Mouse (Mus musculus): ENCODE data around the gene Gm13271. TPM values are rescaled to one million over a fixed set of nuclear protein-coding genes. Genes with fewer than 3 reads are reported as not detected.
"Not testable (repeated sequence)": the region's sequence is repeated elsewhere in the genome, so short reads cannot be mapped to it uniquely, and the experiment has no call there.

Gm13271 gene
- polyA plus RNA-seq, 1 experiment from 2014 or later, result not detected

DNA sequence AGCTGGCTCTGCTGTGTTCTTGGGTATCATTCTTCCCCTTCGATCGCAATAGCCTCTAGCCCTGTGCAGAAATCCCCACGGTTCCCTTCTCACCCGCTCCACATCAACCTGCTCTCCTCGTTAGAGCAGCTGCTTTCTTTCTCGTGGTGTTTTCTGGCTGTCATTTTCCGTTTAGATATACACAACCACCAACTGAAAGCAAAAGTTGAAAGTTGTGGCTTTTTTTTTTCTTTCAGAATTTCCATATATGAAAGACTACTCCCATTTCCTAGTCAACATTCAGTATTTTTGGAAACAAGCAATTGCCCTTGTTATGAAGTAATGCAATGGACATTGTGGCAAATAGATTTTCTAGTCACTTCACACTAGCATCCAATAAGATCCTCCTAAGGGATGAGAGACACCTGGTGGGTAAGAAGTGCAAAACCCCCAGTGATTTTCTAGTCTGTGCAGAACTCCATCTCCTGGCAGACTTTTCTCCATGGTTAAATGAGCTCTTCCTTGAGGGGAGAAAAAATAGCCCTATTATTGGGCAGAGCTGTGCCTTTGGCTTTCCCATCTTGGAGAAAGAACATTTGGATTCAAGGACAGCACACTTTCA is 11.8 kb upstream of the Gm13271 start:
- no peak overlapping the region for H3K4me2 ChIP-seq
- peak; percentile 42 for TF ChIP-seq CTCF (IDR thresholded peaks at IDR 0.05; ENCODE audit: low read depth)
- WGBS, result 53% methylated on average over 7 of the region's 7 CpGs
- no peaks in the 10 kb centered on the region for H3K36me3 ChIP-seq (ENCODE audit: insufficient read depth)
- no peak overlapping the region for H3K9ac ChIP-seq
- ATAC-seq (ENCODE audit: insufficient read depth), result no peak
- H3K27ac ChIP-seq (ENCODE audit: low read depth), result no peak overlapping the region
- H3K27me3 ChIP-seq (ENCODE audit: insufficient read depth, low read length), result no peaks in the 10 kb centered on the region
- H3K9me3 ChIP-seq (ENCODE audit: low read depth, low read length), result no peaks in the 10 kb centered on the region
- H3K4me1 ChIP-seq (ENCODE audit: insufficient read depth), result peaks cover 5% of the 10 kb centered on the region; the same call in 1 of the 2 replicates
- peak; percentile 58 for DNase-seq
- no peak overlapping the region for H3K4me3 ChIP-seq (ENCODE audit: low read depth, low read length)

DNA sequence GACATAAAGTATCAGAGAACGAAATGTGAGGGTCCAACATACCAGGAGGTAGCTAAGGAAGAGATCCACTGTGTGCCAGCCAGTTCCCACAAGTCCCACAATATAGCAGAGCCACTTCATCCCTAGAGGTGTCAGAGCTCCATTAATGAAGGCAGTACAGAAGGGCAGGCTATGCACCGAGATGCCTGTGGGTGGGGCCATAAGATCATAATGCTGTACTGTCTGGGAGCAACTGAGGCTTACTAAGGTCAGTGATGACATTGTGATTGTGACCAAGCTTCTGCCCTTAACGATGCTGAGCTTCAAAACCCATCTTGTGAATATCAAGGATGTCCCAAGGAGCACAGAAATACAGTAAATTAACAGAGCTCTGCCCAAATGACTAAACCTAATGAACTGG is 10.5 kb upstream of the Gm13271 start:
- H3K4me2 ChIP-seq, result no peak overlapping the region
- no peaks in the 10 kb centered on the region for H3K36me3 ChIP-seq (ENCODE audit: insufficient read depth)
- no peak overlapping the region for H3K27ac ChIP-seq (ENCODE audit: low read depth)
- DNase-seq (no peak), ATAC-seq (ENCODE audit: insufficient read depth) (no peak; the same call in 1 of the 2 replicates)
- no peak overlapping the region for H3K9ac ChIP-seq
- TF ChIP-seq CTCF (IDR thresholded peaks at IDR 0.05; ENCODE audit: low read depth), result no peak
- 69% methylated on average over 3 of the region's 3 CpGs for WGBS
- no peaks in the 10 kb centered on the region for H3K9me3 ChIP-seq (ENCODE audit: low read depth, low read length)
- no peak overlapping the region for H3K4me3 ChIP-seq (ENCODE audit: low read depth, low read length)
- peaks cover 5% of the 10 kb centered on the region; the same call in 1 of the 2 replicates for H3K4me1 ChIP-seq (ENCODE audit: insufficient read depth)
- no peaks in the 10 kb centered on the region for H3K27me3 ChIP-seq (ENCODE audit: insufficient read depth, low read length)

GRCm38 (mm10) chr4:88749926-88750325 is 4.7 kb upstream of the Gm13271 start:
- DNase-seq, result no peak
- ATAC-seq (ENCODE audit: insufficient read depth), result no peak
- Histone ChIP-seq H3K9me3 (ENCODE audit: low read depth, low read length) (no peaks in the 10 kb centered on the region), H3K4me1 (ENCODE audit: insufficient read depth) (no peaks in the 10 kb centered on the region), H3K27me3 (ENCODE audit: insufficient read depth, low read length) (no peaks in the 10 kb centered on the region), H3K9ac (no peak overlapping the region), H3K4me2 (no peak overlapping the region), H3K36me3 (ENCODE audit: insufficient read depth) (no peaks in the 10 kb centered on the region), H3K4me3 (ENCODE audit: low read depth, low read length) (no peak overlapping the region), H3K27ac (ENCODE audit: low read depth) (no peak overlapping the region)
- no peak for TF ChIP-seq CTCF (IDR thresholded peaks at IDR 0.05; ENCODE audit: low read depth)
- WGBS, result 49% methylated on average over 6 of the region's 6 CpGs

DNA sequence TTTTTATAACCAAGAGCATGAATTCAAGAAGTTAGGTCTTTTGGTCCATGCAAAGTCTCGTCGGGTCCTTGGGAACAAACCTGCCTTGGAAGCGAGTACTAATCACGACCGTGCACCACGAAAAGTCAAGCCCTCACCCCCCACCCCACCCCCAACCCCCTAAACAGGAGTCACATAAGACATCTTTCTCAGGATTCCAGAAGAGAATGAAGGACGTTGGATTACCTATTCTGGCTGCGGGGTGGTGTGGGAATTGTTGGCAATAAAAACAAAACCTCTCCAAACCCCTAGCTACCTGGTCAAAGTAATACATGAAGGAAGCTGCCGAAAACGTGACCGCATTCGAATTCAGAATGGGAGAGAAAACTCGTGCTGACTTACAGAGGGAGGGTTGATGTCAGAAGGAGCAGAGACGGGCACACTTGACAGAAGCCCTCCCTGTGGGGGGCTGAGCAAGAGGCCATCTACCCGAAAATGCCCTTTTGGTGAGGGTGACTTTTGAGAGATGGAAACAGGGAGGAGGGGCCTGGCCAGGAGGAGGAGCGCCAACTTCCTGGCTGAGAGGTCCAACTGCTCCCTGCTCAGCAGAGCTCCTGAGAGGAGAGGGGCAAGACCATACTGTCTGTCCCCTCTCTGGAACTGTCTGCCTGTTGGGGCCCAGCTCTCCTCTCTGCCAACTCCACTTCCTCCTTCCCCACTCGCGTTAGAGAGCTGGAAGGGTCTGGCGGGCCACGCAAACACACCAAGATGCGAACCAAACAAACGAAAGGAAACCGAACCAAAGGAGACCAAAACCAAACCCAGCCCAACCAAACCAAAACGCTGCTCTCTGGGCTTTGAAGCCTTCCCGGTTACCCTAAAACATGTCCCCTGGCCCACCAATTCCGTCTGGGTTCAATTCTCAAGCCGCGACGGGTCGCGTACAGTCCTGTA is 2.2 kb downstream of the Gm13271 start:
- DNase-seq, result peak; percentile 48
- peak overlapping the region; percentile 67 for H3K9ac ChIP-seq
- WGBS, result 9% methylated on average over 28 of the region's 31 CpGs
- not testable (repeated sequence) for H3K36me3 ChIP-seq (ENCODE audit: insufficient read depth); H3K4me1 ChIP-seq (ENCODE audit: insufficient read depth); H3K27me3 ChIP-seq (ENCODE audit: insufficient read depth, low read length); ATAC-seq (ENCODE audit: insufficient read depth); H3K9me3 ChIP-seq (ENCODE audit: low read depth, low read length)
- peak overlapping the region; percentile 68 for H3K4me2 ChIP-seq
- H3K4me3 ChIP-seq (ENCODE audit: low read depth, low read length), result peak overlapping the region; percentile 46
- peak overlapping the region; percentile 97 for H3K27ac ChIP-seq (ENCODE audit: low read depth)

GRCm38 (mm10) chr4:88757628-88758031 is 3.0 kb downstream of the Gm13271 start:
- ATAC-seq (ENCODE audit: insufficient read depth) (peak; percentile 100), DNase-seq (peak; percentile 94)
- TF ChIP-seq CTCF (IDR thresholded peaks at IDR 0.05; ENCODE audit: low read depth), result peak; percentile 85
- not testable (repeated sequence) for H3K27me3 ChIP-seq (ENCODE audit: insufficient read depth, low read length); H3K36me3 ChIP-seq (ENCODE audit: insufficient read depth); H3K4me1 ChIP-seq (ENCODE audit: insufficient read depth); H3K9me3 ChIP-seq (ENCODE audit: low read depth, low read length)
- peak overlapping the region; percentile 46 for H3K4me3 ChIP-seq (ENCODE audit: low read depth, low read length)
- peak overlapping the region; percentile 68 for H3K4me2 ChIP-seq
- peak overlapping the region; percentile 97 for H3K27ac ChIP-seq (ENCODE audit: low read depth)
- 0% methylated on average over 14 of the region's 21 CpGs for WGBS
- peak overlapping the region; percentile 67; the same call in 1 of the 2 replicates for H3K9ac ChIP-seq

GRCm38 (mm10) chr4:88758751-88759150 is 4.1 kb downstream of the Gm13271 start:
- not testable (repeated sequence) for H3K4me1 ChIP-seq (ENCODE audit: insufficient read depth); H3K27ac ChIP-seq (ENCODE audit: low read depth); H3K4me2 ChIP-seq; H3K4me3 ChIP-seq (ENCODE audit: low read depth, low read length); H3K9ac ChIP-seq; DNase-seq; H3K27me3 ChIP-seq (ENCODE audit: insufficient read depth, low read length); ATAC-seq (ENCODE audit: insufficient read depth); H3K36me3 ChIP-seq (ENCODE audit: insufficient read depth); H3K9me3 ChIP-seq (ENCODE audit: low read depth, low read length)
- 90% methylated on average over 9 of the region's 9 CpGs for WGBS

DNA sequence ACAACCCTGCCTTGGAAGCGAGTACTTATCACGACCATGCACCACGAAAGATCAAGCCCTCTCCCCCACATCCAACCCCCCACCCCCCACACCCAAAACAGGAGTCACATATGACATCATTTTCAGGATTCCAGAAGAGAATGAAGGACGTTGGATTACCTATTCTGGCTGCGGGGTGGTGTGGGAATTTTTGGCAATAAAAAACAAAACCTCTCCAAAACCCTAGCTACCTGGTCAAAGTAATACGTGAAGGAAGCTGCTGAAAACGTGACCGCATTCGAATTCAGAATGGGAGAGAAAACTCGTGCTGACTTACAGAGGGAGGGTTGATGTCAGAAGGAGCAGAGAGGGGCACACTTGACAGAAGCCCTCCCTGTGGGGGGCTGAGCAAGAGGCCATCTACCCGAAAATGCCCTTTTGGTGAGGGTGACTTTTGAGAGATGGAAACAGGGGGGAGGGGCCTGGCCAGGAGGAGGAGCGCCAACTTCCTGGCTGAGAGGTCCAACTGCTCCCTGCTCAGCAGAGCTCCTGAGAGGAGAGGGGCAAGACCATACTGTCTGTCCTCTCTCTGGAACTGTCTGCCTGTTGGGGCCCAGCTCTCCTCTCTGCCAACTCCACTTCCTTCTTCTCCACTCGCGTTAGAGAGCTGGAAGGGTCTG is 5.1 kb downstream of the Gm13271 start, which contains the start of gene Gm13283:
Gene Gm13283, plus strand, starts transcription at position 510 of the 659 bp plus-strand sequence.
- 19% methylated on average over 8 of the region's 14 CpGs for WGBS
- ATAC-seq (ENCODE audit: insufficient read depth); H3K4me1 ChIP-seq (ENCODE audit: insufficient read depth); H3K9me3 ChIP-seq (ENCODE audit: low read depth, low read length); H3K27me3 ChIP-seq (ENCODE audit: insufficient read depth, low read length); H3K36me3 ChIP-seq (ENCODE audit: insufficient read depth); DNase-seq; H3K9ac ChIP-seq: not testable (repeated sequence)
- H3K27ac ChIP-seq (ENCODE audit: low read depth), result peak within 1 kb of the TSS; percentile 50; the same call in 1 of the 2 replicates
- peak within 1 kb of the TSS; percentile 22; the same call in 1 of the 2 replicates for H3K4me3 ChIP-seq (ENCODE audit: low read depth, low read length)
- H3K4me2 ChIP-seq, result peak within 1 kb of the TSS; percentile 48; the same call in 1 of the 2 replicates
